Mouse (Mus musculus): ENCODE results near the gene Kcnj12.
A peak's percentile ranks its signal among the peaks of the same experiment; 100 is the strongest.

Kcnj12 gene

DNA sequence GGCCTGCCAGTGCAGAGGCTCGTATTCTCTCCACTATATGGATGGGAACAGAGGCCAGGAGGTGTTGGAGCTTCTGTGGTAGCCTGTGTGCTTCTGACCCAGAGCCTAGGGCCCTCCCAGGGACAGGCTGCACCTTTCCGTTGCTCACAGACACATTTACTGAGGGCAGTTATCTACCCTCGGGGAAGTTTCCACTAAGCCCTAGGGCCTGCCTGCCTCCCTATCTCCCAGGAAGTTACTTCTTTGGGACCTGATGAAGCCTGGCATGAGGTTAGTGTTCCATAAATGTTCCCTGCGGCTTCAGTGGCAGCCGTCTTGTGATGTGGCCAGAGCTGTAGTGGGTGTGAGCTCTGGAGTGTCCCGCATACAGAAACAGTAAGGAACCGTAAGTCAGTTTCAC, 3.2 kb downstream of the Kcnj12 start:
- no peak for DNase-seq (ENCODE audit: low spot score)

DNA sequence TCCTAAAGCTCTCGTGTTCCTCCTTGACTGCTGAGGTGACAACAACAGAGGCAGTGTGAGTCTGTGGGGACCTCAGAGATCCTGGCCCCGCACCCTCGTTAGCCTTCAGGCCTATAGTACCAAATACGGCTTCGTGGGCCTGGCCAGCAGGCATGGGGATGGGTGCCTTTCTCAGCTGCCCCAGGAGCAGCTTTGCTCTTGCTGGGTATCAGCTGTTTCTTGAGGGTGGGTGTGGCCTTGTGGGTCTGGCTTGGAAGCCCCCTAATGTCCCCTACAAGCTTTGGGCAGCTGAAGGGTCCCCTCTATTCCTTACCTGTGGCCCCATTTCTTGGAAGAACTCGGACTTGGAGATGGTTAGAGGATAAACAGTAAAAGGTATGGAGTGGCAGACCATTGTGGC, 4.0 kb downstream of the Kcnj12 start:
- no peak for DNase-seq (ENCODE audit: low spot score)

DNA sequence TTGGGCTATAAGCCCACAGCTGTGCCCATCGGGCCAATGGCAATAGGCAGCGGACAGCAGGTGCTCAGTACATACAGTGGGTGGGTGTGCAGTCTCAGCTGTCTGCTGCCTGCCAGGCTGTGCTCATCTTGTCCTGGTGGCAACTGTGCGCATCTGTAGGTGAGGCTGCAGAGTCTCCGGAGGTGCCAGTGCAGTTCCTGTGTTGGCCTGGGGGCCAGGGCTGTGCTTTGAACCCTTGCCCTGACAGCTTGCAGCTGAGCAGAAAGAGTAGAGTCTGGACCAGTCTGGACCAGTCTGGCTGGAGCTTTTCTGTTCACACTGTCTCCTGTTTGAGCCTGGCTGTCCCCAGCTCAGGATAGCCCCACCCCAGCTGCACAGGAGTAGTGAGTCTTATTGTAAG, 4.8 kb downstream of the Kcnj12 start:
- DNase-seq (ENCODE audit: low spot score), result no peak

DNA sequence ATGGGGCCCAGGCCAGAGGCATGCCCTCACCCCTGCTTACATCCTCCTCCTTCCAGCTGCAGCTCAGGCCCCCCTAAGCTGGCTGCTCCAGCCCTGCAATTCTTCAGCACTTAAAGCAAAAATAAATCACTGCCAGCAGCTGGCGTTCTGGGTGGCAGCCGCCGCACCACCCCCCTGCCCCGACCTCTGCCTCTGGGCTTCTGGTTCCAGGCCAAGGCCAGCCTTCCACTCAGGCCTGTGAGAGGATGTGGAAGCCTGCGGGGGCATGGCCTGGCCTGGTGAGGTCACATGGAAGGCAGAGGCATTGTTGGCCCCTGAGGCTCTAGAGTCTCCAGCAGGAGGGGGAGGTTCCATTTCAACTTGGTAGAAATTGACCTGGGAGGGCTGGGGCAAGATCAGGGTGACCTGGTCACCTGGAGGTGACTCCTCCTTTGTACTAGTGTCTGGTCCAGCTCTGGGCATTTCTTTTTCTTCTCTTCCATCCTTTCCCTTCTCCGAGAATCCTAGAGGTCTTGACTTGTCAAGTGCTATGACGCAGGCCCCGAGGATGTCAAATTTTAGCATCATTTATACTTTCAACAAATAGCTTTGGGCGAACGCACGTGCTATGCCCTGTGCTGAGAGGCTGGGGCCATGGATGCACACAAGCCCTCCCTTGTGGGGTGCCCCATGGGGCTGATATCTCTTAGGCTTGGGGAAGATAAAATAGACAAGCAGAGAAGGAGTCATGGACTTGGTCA, 6.0 kb downstream of the Kcnj12 start:
- DNase-seq (ENCODE audit: low spot score), result peak; percentile 72

DNA sequence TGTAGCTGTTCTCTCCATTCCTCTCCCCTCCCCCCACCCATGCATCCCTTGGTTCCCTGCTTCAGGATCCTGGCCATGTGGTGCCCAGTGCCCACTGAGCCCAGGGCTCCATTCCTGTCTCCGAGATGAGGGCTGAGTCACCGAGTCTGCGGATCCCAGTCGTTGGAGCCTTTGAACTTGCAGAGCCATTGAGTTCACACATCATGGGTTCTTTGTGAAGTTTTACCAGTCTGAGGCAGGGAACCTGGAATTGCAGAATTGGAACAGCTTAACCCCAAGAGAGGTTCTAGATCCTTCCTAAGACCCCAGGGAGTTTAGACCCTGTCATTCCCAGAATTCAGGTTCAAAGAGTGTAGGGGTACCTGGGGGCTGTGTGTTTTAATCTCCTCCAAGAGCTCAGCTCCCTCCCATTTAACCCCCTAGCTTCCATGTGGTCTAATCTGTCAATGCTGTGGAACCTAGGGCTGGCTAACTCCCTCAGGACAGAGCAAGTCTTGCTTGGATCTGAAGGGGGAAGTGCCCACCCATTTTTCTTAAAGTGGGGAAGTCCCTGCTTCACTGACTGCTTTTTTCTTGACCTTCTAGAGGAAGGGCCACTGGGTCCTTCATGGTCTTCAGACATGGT, 6.9 kb downstream of the Kcnj12 start:
- DNase-seq (ENCODE audit: low spot score), result peak; percentile 66

DNA sequence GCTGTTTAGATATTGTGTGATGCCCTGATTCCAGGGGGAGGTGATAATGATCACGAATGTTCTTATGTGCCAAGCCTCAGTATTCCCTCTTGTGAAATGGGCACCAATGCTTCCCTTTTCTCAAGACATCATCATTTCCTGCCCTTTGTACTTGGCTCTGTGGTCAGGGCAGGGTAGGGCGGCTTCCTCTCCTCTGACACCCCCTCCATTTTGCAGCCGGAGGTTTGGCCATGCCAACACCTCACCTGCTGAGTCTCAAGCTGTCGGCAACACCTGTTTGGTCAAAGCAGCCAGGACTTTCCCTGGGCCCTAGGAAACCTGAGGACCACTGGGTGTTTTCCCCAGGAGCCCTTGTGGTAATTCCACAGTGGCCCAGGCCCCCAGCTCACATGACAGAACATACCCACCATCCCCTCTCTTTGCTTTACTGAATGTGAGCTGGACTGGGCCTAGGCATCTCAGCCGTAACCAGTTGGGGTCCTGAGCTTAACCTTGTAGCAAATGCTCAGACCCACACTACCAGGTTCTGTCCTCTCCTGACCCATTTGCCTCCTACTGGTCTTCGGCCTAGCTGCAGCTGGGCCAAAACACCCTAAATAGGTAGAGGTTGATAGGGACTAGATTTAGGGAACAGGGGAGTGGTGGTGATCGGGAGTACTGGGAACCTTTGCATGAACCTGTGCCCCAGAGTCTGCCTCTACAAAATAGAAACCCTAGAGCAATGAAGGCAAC, 7.7 kb downstream of the Kcnj12 start:
- no peak for DNase-seq (ENCODE audit: low spot score)

DNA sequence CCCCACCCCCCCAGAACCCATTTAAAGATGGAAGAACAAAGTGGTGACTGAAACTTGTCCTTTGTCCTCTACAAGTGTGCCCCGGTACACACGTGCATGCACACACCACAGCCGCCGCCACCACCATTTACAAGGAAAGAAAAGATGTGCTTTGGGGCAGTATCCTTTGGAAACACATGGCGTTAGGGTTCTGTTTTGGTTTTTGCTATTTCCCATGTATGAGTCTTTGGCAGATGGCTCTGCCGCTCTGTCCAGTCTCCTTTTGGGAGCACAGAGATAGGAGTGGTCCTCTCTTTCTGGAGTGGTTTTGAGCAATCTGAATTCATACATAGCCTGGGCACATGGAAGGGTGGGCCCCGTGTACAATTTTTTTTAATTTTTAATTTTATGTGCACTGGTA, 8.8 kb downstream of the Kcnj12 start:
- DNase-seq (ENCODE audit: low spot score), result no peak

DNA sequence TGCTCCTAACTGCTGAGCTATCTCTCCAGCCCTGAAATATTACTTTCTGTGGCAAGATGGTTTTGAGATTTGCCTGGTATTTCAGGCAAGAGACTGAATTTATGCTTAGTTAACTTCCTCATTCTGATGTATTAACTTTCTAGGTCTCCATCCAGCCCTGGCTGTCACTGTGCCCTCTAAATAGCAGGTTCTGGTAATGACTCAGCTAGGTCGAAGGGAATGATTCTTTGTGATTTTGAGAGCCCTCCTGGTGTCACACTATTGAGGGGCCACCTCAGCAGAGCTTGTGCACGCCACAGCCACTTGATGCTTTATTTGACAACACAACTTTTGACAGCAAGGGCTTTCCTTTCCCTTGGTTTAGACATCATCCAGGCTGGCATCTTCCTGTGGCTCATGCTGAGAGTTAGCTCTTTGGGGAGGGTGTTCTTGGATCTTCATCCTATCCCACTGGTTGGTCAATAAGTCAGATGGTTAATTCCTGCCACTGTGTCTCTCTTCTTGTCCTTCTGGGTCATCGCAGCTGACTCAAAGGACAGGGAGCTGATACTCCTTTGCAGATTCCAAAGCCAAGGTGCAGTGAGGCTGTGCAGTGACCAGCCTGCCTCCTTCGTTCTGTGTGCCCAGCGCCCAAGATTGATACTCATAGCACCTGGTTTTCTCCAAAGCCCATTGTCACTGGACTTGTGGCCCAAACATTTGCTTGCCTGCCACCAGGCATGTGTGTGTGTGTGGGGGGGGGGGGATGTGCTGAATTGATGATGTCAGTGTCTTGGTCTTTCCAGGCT, 9.5 kb downstream of the Kcnj12 start:
- no peak for DNase-seq (ENCODE audit: low spot score)

DNA sequence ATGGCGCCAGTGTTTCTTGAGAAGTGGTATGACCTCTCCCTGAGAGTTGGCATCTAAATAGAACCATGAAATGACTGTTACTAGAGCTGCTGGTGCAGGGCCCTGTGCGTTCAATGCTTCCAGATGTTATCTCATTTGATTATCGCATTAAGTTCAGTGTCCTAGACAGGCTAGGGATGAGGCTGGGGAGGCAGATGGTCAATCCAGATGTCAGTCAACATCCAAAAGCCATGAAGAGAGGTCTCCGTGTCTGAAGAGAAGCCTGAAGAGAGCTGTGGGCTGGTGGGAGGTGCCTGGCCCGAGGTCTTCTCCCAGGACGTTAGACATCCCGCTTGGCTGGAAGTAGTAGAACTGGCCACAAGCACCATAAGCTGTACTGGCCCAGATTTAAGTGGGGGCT, 10.1 kb downstream of the Kcnj12 start:
- peak; percentile 53 for DNase-seq (ENCODE audit: low spot score)

DNA sequence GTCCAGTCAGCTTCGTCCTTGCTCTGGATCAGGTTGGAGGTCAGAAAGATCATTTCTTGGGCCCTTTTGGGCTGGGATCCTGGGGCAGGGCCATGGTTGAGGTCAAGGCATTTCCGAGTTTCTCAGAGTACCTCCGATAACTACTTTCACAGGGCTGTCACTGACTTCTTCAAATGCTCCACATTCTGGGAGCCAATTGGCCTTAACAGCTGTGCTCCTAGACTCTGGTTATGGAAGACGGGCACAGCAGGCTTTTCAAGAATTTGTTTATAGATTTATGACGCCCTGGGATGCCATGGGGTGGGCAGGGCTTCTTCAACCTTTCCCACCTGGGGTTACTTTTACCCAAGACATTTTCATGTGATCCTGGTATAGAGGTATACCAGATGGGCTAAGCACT, 10.8 kb downstream of the Kcnj12 start:
- DNase-seq (ENCODE audit: low spot score), result no peak

DNA sequence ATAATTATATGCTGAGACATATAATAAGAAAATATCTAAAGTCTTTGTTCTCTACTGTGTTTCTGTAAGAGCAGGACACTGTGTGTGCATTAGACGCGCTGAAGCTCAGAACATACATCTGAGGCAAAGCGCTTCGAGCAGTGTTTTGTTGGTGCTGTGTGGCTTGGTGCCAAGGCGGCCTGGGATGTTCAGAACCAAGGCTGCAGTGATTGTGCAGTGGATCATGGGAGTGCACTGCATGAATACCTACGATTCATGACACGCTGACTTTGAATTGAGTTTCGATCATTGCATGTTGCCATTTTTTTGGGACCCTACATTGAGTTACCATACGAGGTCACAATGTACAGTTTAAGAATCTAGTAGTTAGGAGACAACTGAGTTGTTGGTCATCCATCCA, 14.3 kb downstream of the Kcnj12 start:
- DNase-seq (ENCODE audit: low spot score), result no peak

DNA sequence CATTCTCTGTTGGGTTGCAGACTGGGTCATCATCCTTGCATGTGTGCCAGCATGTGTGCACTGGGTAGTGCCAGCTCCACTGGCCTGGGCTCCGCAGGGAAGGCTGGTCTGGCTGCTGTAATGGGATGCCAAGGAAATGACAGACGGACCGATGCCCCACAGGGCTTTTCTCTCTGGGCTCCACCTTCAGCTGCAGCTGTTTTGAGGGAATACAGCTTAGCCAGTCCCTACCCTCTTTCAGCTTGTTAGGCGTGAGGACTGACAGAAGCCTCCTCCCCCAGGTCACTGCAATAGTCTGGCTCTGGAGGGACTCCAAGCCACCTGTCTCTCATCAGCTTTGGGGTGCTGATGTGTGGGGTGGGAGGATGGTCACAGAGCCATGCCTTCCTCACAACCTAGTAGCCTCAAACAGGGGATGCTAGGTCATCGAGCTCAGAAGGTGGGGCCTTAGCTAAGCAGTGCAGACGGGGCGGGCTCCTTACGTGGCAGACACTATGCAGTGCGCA, 16.0 kb downstream of the Kcnj12 start:
- DNase-seq (ENCODE audit: low spot score), result peak; percentile 77

DNA sequence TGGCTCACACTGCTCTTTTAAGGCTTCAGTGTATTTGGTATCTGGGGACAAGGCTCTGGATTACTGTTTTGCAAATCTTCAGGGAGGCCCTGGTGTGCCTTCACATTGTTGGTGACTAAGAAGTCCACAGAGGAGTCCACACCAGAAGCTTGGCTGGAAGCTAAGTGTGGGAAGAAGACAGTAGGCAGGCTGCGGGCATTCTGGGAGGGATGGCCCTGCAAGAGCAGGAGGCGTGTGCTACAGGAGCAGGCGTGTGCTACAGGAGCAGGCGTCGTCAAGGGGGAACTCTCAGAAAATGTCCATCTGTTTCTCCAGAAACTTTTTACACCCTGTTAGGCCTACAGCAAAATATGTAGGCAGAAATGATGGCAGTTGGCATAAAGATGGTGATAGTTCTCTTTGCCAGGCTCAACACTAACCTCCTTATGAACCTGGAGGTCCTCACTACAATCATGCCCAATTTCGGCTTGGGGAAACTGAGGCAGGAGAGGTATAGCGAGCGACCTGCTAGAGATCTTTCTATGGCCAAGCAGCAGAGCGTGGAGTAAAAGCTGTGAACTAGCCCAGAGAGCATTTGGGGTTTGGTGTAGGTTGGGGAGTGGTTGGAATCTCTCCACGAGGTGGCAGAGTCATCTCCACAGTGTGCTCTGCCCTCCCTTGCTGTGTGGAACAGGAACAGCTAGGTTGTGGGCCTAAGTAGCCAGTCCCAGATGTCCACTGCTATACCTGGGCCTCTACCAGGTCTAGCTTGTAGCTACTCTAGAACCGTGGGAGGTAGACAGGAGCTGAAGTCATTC, 18.7 kb downstream of the Kcnj12 start:
- no peak for DNase-seq (ENCODE audit: low spot score)

DNA sequence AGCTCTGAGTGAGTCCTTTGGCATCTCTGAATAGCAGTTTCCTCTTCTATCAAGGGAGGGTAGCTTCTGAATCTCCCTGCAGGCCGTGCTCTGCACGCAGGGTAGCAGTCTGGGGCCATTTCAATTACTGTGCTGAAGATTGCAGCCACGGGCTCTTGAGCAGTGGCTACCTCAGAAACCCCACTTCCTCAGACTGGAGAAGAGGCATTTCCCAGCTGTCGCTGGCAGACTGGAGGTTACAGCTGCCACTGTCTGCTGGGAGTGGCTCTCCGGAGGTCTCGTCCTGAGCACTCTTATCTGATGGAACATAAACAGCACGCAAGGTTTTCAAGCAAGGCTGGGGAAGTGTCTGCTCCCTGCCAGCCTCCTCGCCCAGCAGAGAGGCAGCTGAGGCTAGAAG, 20.2 kb downstream of the Kcnj12 start:
- DNase-seq (ENCODE audit: low spot score), result peak; percentile 67

DNA sequence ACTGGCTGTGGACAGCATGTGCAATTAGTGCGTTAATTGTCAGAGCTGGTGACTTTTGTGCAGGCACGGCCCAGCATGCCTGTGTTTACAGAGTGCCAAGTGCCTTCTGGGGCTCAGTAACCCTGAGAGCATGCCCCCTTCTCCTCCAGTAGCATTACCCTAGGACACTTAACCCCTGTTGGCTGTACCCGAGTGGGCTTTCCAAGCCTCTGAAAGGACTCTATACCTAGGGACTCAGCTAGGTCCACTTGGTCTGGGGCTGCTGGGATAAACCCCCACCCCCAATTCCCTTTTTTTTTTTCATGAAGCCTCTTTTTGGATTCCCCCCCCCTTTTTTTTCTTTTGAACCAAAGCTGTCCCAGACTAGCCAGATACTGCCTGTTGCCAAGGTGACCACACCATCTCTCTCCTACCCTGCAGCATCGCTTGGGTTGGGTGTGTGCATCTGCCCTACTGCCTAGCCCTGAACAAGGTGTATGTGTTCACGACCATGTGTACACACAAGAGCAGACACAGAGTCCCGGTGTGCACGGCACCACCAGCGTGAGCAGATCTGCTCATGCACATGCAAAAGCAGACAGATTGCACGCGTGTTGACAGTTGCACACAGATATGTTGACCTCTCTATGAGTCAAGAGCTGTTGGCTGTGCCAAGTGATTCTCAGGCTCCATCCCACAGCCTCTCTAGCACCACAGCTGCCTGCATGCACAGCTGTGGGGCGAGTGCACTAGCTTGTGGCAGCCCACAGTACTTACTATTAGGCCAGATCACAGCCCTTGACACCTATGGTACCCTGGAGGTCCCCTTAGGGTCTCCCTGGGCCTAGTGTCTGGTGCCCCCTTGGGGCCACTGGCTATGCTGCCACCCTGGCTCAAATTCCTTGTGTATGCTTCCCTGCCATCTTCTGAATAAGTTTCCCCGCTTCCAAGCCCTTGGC, 21.0 kb downstream of the Kcnj12 start:
- peak; percentile 87 for DNase-seq (ENCODE audit: low spot score)

DNA sequence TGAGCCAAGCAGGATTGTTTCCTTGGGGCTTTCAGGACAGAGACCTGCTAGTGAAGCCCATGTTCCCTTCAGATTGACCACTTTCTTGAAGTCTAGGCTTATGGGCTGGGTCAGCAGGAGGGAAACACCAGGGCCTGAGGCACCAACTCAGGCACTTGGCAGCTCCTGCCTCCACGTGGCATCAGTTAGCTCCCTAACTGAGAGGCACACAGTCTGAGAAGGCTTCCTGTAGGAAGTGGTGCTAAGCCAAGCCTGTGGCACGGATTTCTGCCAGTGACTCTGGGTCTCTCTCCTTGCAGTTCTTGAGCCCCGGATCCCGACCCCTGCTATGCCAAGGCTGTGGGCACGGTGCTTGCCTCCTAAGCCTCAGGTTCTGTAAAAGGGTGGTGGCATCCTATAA, 22.4 kb downstream of the Kcnj12 start:
- no peak for DNase-seq (ENCODE audit: low spot score)

DNA sequence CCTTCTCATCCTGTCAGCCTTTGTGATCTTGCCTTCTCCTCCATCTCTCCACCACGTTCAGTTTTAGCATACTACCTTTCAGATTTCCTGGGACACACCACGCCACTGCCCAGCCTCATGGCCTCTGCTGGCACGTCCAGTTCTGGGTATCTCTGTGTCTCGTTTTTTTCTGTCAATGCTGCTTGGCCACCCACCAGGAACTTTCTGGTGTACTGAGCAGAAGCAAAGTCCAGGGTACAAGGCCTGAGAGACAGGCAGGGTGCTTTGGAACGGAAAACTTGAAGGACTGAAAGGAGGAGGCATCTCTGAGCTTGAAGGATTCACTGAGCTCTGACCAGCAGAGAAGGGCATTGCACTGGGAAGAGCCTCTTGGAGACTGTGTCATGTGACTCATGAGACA, 25.1 kb downstream of the Kcnj12 start:
- DNase-seq (ENCODE audit: low spot score), result no peak

DNA sequence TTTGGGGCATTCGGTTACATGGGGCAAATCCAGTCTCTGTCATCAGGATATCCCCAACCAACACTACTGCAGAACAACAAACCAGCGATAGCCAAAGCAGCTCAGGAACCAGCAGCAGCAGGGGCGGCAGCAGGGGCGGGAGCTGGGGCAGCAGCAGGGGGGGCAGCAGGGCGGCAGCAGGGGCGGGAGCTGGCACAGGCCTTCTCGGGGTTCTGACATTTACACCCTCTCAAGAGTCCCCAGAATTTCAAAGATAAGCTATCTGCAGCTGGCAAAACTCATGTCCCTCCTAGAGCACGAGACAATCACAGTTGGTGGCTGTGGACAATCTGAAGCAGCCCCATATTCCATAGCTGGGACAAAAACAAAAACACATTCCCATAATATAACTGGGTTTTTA, 28.8 kb downstream of the Kcnj12 start:
- DNase-seq (ENCODE audit: low spot score), result no peak

DNA sequence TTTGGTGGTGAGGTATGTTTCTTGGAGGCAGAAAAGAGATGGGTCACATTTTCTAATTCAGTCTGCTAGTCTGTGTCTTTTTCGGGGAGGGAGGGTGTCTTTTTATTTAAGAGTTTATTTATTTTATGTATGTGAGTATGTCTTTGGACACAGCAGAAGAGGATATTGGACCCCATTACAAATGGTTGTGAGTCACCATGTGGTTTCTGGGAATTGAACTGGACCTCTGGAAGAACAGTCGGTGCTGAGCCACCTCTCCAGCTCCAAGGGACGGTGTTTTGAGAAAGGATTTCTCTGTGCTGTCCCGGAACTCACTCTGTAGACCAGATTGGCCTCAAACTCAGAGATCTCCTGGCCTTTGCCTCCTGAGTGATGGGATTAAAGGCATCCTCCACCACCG, 34.5 kb downstream of the Kcnj12 start:
- DNase-seq (ENCODE audit: low spot score), result no peak

DNA sequence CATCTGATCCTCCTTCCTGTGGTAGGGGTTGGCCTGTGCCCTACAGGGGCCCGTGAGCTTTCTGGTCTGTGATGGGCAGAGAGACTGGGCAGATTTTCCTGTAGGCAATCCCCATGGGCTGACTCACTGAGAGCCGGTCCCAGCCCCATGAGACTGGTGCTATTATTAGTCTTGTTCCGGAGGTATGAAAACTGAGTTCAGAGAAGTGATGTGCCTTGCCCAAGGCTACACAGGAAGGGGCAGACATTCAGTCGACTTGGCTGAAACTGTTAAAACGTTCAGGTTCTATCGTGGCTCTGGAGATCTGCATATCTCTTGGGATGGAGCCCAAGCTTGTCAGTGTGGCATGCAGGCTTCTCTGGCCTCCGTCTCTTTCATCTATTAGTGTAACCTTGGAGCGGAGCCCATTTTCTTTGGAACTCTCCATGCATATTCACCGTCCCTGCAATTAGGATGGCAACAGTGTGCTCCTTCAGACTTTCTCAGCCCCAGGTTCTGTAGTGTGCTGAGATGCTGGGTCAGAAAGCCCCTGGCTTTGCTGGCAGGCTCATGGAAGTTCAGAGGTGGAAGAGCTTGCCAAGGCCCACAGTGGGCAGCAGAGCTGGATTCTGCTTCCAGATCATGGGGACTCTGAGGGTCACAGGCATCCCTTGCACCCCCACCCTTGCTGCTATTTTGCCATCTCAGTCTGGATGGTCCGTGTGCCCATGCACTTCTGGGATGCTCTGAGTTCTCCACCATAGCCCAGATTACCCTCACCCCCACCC, 37.5 kb downstream of the Kcnj12 start:
- peak; percentile 66 for DNase-seq (ENCODE audit: low spot score)

All from MN1 (cell line).